Mouse (Mus musculus) CH12.LX (cell line): ENCODE measurements around the gene Plcd1.

Experiments used
- MAZ ChIP-seq: IDR thresholded peaks from 2 replicates; pipeline ENCODE4 v1.6.1; 2012; ENCODE audit warnings: low read depth, mild to moderate bottlenecking, inconsistent platforms, low read length, improper control_type of control experiment, moderate library complexity
- POLR2A ChIP-seq: IDR thresholded peaks from 2 replicates; pipeline ENCODE4 v1.6.1; 2011; ENCODE audit warnings: low read depth, mild to moderate bottlenecking, improper control_type of control experiment, low read length
- USF1 ChIP-seq: IDR thresholded peaks from 2 replicates; pipeline ENCODE4 v1.6.1; 2014; ENCODE audit warnings: low read depth, mild to moderate bottlenecking, inconsistent platforms, low read length, improper control_type of control experiment

DNA sequence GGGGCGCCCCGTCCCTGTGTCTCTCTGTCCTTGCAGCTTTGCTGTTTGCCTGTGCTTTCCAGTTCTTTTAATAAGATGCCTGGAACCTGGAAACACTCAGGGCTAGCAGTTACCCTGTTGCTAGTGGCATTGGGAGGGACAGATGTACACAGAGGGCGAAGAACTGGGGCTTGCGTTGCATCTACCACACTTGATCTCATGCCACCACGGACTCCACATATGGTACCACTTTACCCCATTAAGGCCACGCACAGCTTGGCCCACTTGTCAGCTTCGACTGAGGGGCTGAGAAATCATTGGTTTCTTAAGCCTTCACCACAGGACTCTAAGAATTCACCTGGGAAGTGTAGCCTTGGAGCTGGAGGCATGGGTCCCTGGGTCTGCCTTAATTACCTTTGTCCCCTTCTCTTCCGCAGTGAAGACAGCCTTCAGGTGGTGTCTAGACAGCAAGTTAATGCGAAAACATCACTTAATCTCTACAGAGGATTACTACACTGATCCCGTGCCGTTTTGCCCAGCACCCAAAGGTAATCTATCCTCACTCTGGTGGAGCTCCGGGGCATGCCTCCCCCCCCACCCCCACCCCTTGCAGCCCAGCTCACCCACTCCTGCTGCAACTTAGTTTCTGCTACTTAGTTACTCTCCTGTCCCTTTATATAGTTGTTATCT, 16.5 kb upstream of the Plcd1 start:
- TF ChIP-seq USF1 (no peak), MAZ (no peak), POLR2A (no peak)
